Mouse (Mus musculus): ENCODE data around the gene Pycr1. TPM values are rescaled to one million over a fixed set of nuclear protein-coding genes. Genes with fewer than 3 reads are reported as not detected.
A peak's percentile ranks its signal among the peaks of the same experiment; 100 is the strongest.
"Not testable (repeated sequence)": the region's sequence is repeated elsewhere in the genome, so short reads cannot be mapped to it uniquely, and the experiment has no call there.

The Pycr1 gene
- 61.6 and 72.1 TPM in 2 replicates for polyA plus RNA-seq (2015; fragmentation: Nextera tagmentation; extraction: Ambion mirVana)

DNA sequence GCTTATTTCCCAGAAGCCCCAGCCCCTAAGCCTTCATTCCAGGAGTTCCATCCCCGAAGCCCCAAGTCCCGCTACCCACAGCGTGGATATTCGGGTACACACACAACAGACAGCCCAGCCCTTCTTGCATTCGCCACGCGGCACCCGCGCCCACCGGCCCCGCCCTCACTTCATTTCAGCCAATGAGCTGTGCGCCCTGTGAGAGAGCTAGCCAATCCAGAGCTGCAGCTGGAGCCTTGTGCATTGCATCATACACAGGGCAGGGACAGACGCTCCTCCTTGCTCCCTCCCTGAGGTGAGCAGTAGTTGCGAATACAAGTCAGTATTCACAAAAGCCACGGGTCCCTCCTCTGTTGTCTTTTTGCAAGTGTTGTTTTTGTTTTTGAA, at the start of gene Pycr1:
TSS of gene Pycr1 (minus strand) at position 169 of the 387 bp plus-strand sequence.
- WGBS = under 1% methylated on average over 15 of the region's 15 CpGs
- peak within 1 kb of the TSS; percentile 90 for H3K4me2 ChIP-seq
- H3K27me3 ChIP-seq = peaks cover 13% of the 10 kb centered on the region
- no peaks in the 10 kb centered on the region for H3K9me3 ChIP-seq
- peak within 1 kb of the TSS; percentile 62 for H3K9ac ChIP-seq
- peak within 1 kb of the TSS; percentile 87 for H3K27ac ChIP-seq
- H3K4me1 ChIP-seq = peaks cover 33% of the 10 kb centered on the region
- no peaks in the 10 kb centered on the region for H3K36me3 ChIP-seq
- H3K4me3 ChIP-seq = peak within 1 kb of the TSS; percentile 56
- peak; percentile 98 for ATAC-seq (ENCODE audit: insufficient number of reproducible peaks, low FRiP score, low TSS enrichment, low read depth)

DNA sequence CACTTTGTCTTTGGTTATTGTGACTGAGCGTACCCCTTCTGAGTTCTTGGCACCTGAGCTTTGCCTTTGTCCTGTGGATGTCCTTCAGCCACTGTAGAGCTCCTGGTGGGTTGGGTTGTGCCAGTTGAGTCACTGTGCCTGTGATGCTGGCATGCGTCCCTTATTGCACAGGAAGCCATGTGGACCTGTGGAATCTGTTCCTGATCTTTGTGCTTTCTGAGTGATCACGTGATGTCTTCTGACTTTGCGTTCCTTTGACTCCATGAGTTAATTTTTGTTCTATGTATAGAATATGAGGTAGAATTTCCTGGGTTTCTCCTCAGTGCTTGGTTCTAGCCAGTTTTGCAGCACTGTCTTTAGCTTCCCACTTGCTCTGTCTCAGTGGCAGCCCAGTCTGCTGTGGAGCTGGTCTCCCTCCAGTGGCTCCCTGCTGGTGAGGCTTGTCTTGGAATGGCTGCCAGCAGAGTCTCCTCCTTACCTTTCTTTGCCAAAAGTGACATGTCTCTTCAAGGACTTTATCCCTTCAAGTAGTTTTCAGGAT, 49.0 kb upstream of the Pycr1 start:
- no peak overlapping the region for H3K4me3 ChIP-seq
- H3K27ac ChIP-seq = no peak overlapping the region
- H3K4me1 ChIP-seq = peaks cover 20% of the 10 kb centered on the region
- H3K9me3 ChIP-seq = no peaks in the 10 kb centered on the region
- no peaks in the 10 kb centered on the region for H3K27me3 ChIP-seq
- ATAC-seq (ENCODE audit: insufficient number of reproducible peaks, low FRiP score, low TSS enrichment, low read depth) = no peak
- 78% methylated on average over 4 of the region's 4 CpGs for WGBS
- no peak overlapping the region for H3K4me2 ChIP-seq
- H3K36me3 ChIP-seq = peaks cover 45% of the 10 kb centered on the region
- no peak overlapping the region for H3K9ac ChIP-seq

DNA sequence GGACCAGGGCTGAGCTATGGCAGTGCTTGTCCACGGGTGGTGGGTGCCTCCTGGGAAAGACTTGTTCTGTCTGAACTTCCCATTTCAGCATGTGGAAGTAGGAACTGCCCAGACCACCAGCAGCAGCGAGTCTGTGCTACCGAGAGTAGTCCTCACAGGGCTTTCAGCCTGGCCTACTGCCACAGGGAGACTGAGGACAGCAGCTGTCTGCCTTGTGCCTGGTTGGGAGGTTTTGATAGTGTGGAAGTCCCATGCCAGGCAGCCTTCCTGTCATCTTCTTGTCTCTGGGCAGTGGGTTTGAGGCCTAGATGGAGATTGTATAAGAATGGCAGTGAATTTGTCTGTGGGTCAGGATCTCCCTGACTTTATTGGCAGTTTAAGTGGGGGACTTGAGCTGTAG, 45.8 kb upstream of the Pycr1 start:
- ATAC-seq (ENCODE audit: insufficient number of reproducible peaks, low FRiP score, low TSS enrichment, low read depth) = no peak
- Histone ChIP-seq H3K4me3 (no peak overlapping the region), H3K36me3 (peaks cover 61% of the 10 kb centered on the region), H3K27ac (no peak overlapping the region), H3K9me3 (no peaks in the 10 kb centered on the region), H3K9ac (no peak overlapping the region), H3K27me3 (no peaks in the 10 kb centered on the region), H3K4me1 (0 out of 2 replicates have a peak, but pooled peaks cover 8% of the 10 kb centered on the region), H3K4me2 (no peak overlapping the region)
- WGBS = 82% methylated on average over 3 of the region's 3 CpGs

DNA sequence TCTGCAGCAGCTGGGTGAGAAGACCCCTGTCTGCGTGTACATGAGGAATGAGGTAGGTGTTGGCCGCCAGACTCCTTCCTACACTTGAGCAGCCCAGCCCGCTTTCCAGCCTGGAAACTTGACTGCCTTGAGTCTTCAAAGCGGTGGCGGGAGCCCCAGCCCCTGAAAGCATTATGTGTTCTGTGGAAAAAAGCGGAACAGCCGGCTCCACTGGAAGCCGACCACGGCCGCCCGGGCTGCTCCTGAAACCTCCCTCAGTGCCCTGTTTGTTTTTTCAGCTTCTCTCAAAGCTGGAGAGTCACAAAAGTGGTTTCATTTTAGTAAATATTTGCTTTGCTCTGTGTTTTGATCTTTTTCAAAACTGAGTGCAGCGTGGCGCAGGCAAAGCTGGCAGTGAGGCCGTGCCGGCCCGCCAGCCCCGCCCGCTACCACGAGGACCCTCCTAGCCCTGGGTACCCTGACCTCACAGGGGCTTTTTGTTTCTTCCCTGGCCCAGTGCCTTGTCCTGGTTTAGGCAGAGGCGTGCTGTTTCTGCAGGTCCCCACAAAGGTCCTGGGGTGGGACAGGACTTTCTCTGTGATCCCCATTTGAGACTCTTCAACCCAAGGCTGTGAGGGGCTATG, 43.2 kb upstream of the Pycr1 start:
- Histone ChIP-seq H3K9ac (no peak overlapping the region), H3K4me3 (no peak overlapping the region), H3K4me2 (no peak overlapping the region), H3K27ac (peak overlapping the region; percentile 77), H3K4me1 (0 out of 2 replicates have a peak, but pooled peaks cover 7% of the 10 kb centered on the region), H3K9me3 (no peaks in the 10 kb centered on the region), H3K36me3 (peaks cover 72% of the 10 kb centered on the region), H3K27me3 (no peaks in the 10 kb centered on the region)
- peak; percentile 60; the same call in 1 of the 2 replicates for ATAC-seq (ENCODE audit: insufficient number of reproducible peaks, low FRiP score, low TSS enrichment, low read depth)
- 64% methylated on average over 20 of the region's 20 CpGs for WGBS

DNA sequence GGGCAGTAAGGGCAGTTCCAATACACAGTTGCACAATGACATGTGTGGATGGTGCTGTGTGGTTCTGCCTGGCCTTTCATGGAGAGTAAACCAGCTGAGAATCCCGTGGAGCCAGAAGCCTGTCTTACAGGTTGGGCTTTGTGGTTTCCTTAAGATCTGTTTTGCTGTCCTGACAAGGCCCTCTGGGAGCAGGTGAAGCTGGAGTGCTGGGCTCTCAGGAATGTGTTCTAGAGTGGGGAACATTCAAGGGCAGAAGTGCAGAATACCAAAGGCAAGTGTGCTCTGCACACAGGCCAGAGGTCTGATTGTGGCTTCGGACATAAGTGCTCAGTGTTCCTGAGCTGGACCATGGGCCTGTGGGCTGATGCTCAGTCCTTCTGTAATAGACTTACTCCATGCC, 41.1 kb upstream of the Pycr1 start:
- H3K9me3 ChIP-seq = no peaks in the 10 kb centered on the region
- H3K27ac ChIP-seq = no peak overlapping the region
- no peak overlapping the region for H3K4me2 ChIP-seq
- no peak overlapping the region for H3K4me3 ChIP-seq
- H3K4me1 ChIP-seq = 0 out of 2 replicates have a peak, but pooled peaks cover 7% of the 10 kb centered on the region
- peaks cover 78% of the 10 kb centered on the region for H3K36me3 ChIP-seq
- H3K9ac ChIP-seq = no peak overlapping the region
- no peaks in the 10 kb centered on the region for H3K27me3 ChIP-seq
- 72% methylated on average over 2 of the region's 2 CpGs for WGBS
- no peak for ATAC-seq (ENCODE audit: insufficient number of reproducible peaks, low FRiP score, low TSS enrichment, low read depth)

DNA sequence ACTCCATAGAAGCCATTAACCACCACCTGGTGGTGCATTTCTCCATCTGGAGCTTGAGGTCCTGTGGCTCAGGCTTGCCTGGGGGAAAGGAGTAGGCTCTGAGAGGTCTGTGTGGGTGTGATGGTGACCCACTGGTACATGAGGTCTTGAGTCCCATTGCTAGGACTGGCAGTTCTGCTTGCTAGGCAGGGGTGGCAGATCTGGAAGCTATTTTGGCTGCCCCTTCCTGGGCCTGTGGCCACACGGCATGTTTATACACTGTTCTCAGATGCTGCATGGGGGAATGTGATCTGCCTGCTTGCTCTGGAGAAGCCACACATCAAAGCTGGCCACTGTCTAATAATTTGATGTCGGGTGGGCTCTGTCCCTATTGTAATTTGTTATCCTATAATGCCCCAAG, 40.5 kb upstream of the Pycr1 start:
- Histone ChIP-seq H3K27me3 (no peaks in the 10 kb centered on the region), H3K4me3 (no peak overlapping the region), H3K9me3 (no peaks in the 10 kb centered on the region), H3K4me1 (0 out of 2 replicates have a peak, but pooled peaks cover 7% of the 10 kb centered on the region), H3K27ac (no peak overlapping the region), H3K4me2 (no peak overlapping the region), H3K36me3 (peaks cover 78% of the 10 kb centered on the region), H3K9ac (no peak overlapping the region)
- ATAC-seq (ENCODE audit: insufficient number of reproducible peaks, low FRiP score, low TSS enrichment, low read depth) = no peak
- WGBS = 62% methylated on average over 2 of the region's 2 CpGs

DNA sequence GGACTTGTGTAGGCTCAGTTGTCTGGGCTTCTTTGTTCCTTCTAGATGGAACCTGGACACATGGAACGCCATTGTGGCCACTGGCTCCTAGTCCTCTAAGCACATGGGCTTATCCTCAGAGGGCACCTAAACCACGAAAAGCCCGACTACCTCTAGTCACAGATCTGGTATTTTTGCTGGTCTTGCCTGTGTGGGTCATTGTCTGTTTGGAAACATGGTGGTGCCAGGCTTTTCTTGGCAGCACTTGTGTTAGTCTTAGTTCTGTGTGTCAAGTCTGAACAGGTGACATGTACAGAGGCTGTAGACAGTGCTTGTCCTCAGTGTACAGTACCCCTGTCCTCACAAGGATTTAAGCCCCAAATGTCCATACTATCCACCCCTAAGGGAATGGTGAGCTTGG, 40.0 kb upstream of the Pycr1 start:
- H3K9me3 ChIP-seq = no peaks in the 10 kb centered on the region

DNA sequence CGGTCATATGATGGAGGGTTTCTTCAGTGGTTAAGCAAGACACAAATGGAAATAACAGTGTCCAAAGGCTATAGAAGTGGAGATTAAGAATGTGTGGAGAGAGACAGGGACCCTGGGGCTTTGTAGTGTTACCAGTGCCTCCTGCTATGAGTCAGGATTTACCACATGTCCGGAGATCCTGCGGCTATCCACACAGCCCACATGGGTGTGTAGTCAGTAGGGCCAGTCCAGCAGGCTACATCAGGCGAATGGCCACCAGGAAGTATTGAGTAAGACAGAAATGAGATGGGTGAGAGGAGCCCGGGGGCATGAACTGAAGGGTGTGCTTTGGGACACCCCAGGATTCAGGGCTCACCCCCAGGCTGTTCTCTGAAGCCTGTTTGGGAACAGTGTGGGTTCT, 39.1 kb upstream of the Pycr1 start:
- no peak overlapping the region for H3K9ac ChIP-seq
- H3K4me1 ChIP-seq = 0 out of 2 replicates have a peak, but pooled peaks cover 7% of the 10 kb centered on the region
- 86% methylated on average over 5 of the region's 5 CpGs for WGBS
- no peaks in the 10 kb centered on the region for H3K9me3 ChIP-seq
- H3K4me3 ChIP-seq = no peak overlapping the region
- no peak overlapping the region for H3K4me2 ChIP-seq
- no peak overlapping the region for H3K27ac ChIP-seq
- no peaks in the 10 kb centered on the region for H3K27me3 ChIP-seq
- H3K36me3 ChIP-seq = peaks cover 79% of the 10 kb centered on the region
- ATAC-seq (ENCODE audit: insufficient number of reproducible peaks, low FRiP score, low TSS enrichment, low read depth) = no peak

More for the DNA sequence above, 40.0 kb upstream of the Pycr1 start:
- no peak overlapping the region for H3K27ac ChIP-seq
- no peak overlapping the region for H3K4me3 ChIP-seq
- no peaks in the 10 kb centered on the region for H3K27me3 ChIP-seq
- WGBS = 84% methylated on average over 3 of the region's 3 CpGs
- ATAC-seq (ENCODE audit: insufficient number of reproducible peaks, low FRiP score, low TSS enrichment, low read depth) = no peak
- H3K4me1 ChIP-seq = 0 out of 2 replicates have a peak, but pooled peaks cover 7% of the 10 kb centered on the region
- H3K9ac ChIP-seq = no peak overlapping the region
- H3K36me3 ChIP-seq = peaks cover 77% of the 10 kb centered on the region
- no peak overlapping the region for H3K4me2 ChIP-seq

DNA sequence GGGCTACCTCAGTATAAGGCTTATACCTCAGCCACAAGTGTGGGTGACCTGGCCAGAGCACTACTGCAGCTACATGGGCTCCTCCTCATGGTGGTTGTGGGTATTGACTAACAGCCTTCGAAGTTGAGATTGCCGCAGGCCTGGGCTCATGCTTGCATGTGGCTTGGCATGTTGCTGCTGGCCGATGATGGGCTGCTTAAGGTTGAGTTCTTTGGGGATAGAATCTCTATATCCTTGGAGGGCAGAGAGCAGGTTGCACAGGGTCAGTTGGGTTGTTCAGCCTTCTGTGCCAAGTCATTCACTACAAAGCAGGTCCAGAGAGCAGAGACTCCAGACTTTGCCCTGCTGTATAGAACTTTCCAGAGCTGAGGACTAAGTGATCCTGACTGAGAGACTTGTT, 36.3 kb upstream of the Pycr1 start:
- no peak overlapping the region for H3K9ac ChIP-seq
- no peaks in the 10 kb centered on the region for H3K9me3 ChIP-seq
- H3K36me3 ChIP-seq = peaks cover 75% of the 10 kb centered on the region
- 69% methylated on average over 3 of the region's 3 CpGs for WGBS
- no peak for ATAC-seq (ENCODE audit: insufficient number of reproducible peaks, low FRiP score, low TSS enrichment, low read depth)
- no peak overlapping the region for H3K27ac ChIP-seq
- no peak overlapping the region for H3K4me3 ChIP-seq
- no peaks in the 10 kb centered on the region for H3K27me3 ChIP-seq
- no peaks in the 10 kb centered on the region for H3K4me1 ChIP-seq
- no peak overlapping the region for H3K4me2 ChIP-seq

DNA sequence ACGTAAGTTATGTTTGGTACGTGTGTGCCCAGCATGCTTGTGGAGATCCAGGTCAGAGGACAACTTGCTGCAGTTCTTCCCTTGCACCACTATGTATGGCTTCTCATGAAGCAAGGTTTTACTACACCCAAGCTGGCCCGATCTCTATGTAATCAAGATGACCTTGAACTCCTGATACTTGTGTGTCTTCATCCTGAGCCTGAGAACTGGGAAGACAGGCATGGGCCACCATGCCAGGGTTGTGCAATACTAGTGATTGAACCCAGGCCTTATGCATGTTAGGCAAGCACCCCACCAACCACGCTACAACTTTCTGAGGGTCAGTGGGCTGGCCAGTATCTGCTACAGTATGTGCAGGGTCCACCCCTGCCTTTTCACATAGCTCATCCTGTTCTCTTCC, 33.4 kb upstream of the Pycr1 start:
- no peak overlapping the region for H3K9ac ChIP-seq
- no peak overlapping the region for H3K4me3 ChIP-seq
- peaks cover 51% of the 10 kb centered on the region for H3K36me3 ChIP-seq
- H3K27ac ChIP-seq = no peak overlapping the region
- no peaks in the 10 kb centered on the region for H3K9me3 ChIP-seq
- ATAC-seq (ENCODE audit: insufficient number of reproducible peaks, low FRiP score, low TSS enrichment, low read depth) = no peak
- 89% methylated on average over 4 of the region's 4 CpGs for WGBS
- H3K4me1 ChIP-seq = peaks cover 14% of the 10 kb centered on the region
- no peak overlapping the region for H3K4me2 ChIP-seq
- no peaks in the 10 kb centered on the region for H3K27me3 ChIP-seq

DNA sequence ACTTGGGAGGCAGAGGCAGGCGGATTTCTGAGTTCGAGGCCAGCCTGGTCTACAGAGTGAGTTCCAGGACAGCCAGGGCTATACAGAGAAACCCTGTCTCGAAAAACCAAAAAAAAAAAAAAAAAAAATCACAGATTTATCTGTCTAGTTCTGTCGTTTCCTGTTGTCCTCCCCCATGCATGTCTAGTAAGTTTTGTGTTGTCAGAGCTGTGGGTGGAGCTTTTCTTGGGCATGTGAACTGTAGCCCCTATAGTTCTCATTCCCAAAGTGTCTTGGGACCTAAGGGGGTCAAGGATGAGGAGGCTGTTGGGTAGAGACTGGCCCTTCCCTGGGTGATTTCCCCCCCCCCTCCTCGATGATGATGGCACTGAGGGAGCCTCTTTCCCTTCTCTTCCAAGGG, 32.3 kb upstream of the Pycr1 start:
- not testable (repeated sequence) for H3K9ac ChIP-seq; H3K27me3 ChIP-seq; ATAC-seq (ENCODE audit: insufficient number of reproducible peaks, low FRiP score, low TSS enrichment, low read depth); H3K4me3 ChIP-seq; H3K4me2 ChIP-seq; H3K9me3 ChIP-seq; H3K27ac ChIP-seq
- peaks cover 42% of the 10 kb centered on the region for H3K36me3 ChIP-seq
- peaks cover 14% of the 10 kb centered on the region for H3K4me1 ChIP-seq
- 75% methylated on average over 4 of the region's 5 CpGs for WGBS

DNA sequence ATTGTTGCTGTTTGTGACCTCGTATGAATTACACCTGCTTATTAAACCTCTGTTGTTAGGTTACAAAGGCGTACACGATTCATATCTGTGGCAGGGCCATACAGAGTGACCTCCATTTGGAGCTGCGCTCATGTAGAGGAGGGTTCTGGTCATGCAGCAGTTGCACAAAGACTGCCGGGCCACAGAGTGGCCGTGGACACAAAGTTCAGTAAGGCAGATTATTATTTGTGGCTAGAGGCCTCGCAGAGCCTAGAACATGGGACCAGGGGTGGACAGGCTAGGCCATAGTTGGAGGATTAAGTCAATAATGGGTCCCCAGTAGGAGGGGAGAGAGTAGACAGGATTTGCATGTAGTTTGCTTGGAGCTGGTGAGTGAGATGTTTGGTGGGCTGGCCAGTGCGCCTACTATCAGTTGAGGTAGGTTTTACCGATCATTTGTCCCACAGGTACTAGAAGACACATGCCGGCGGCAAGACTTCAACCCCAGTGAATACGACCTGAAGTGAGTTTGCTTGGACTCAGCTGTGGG, 30.1 kb upstream of the Pycr1 start:
- WGBS = 40% methylated on average over 12 of the region's 12 CpGs
- peaks cover 21% of the 10 kb centered on the region for H3K36me3 ChIP-seq
- no peaks in the 10 kb centered on the region for H3K27me3 ChIP-seq
- H3K9me3 ChIP-seq = no peaks in the 10 kb centered on the region
- ATAC-seq (ENCODE audit: insufficient number of reproducible peaks, low FRiP score, low TSS enrichment, low read depth) = no peak
- H3K9ac ChIP-seq = peak overlapping the region; percentile 62
- peak overlapping the region; percentile 94 for H3K27ac ChIP-seq
- peak overlapping the region; percentile 90 for H3K4me3 ChIP-seq
- H3K4me2 ChIP-seq = peak overlapping the region; percentile 77
- H3K4me1 ChIP-seq = peaks cover 14% of the 10 kb centered on the region
